Mouse (Mus musculus) heart, embryonic 15.5 days (tissue): Measurements from ENCODE around the gene Pon2. TPM values are rescaled to one million over a fixed set of nuclear protein-coding genes. Genes with fewer than 3 reads are reported as not detected.
"Not testable (repeated sequence)": the region's sequence is repeated elsewhere in the genome, so short reads cannot be mapped to it uniquely, and the experiment has no call there.

Source experiments
- ATAC-seq: fragments of 200-750 bp; cut with Nextera tagmentation; replicated peaks from 2 replicates; pipeline ENCODE4 v1.8.0; 2017; ENCODE audit warnings: low read depth, moderate TSS enrichment; ENCODE audit not compliant: insufficient number of reproducible peaks, insufficient read depth, low FRiP score
- H3K27ac ChIP-seq: fragments of 300-500 bp; sonication (generic); 2 replicates; pipeline ENCODE4 v1.5.1; 2015; ENCODE audit warnings: mild to moderate bottlenecking, inconsistent platforms
- H3K27me3 ChIP-seq: fragments of 300-500 bp; sonication (generic); 2 replicates; pipeline ENCODE4 v1.6.1; 2015; ENCODE audit warnings: inconsistent platforms
- H3K36me3 ChIP-seq: fragments of 300-500 bp; sonication (generic); 2 replicates; pipeline ENCODE4 v1.6.1; 2015; ENCODE audit warnings: mild to moderate bottlenecking, inconsistent platforms
- H3K4me1 ChIP-seq: fragments of 300-500 bp; sonication (generic); replicated peaks from 2 replicates; pipeline ENCODE4 v1.6.1; 2015; ENCODE audit warnings: inconsistent platforms
- H3K4me2 ChIP-seq: fragments of 300-500 bp; sonication (generic); 2 replicates; pipeline ENCODE4 v1.6.1; 2015; ENCODE audit warnings: inconsistent platforms, mild to moderate bottlenecking, moderate library complexity
- H3K4me3 ChIP-seq: fragments of 300-500 bp; sonication (generic); 2 replicates; pipeline ENCODE4 v1.5.1; 2015; ENCODE audit warnings: mild to moderate bottlenecking, inconsistent platforms
- H3K9ac ChIP-seq: fragments of 300-500 bp; sonication (generic); 2 replicates; pipeline ENCODE4 v1.6.1; 2015; ENCODE audit warnings: mild to moderate bottlenecking, inconsistent platforms
- H3K9me3 ChIP-seq: fragments of 300-500 bp; sonication (generic); replicated peaks from 2 replicates; pipeline ENCODE4 v1.6.1; 2016; ENCODE audit warnings: inconsistent platforms
- WGBS: fragments of 180-500 bp; shearing (Covaris S2); methylation state at CpG from one replicate; pipeline ENCODE4 v1.1.7; 2015; ENCODE audit warnings: mixed read lengths; 5-methylcytosine and 5-hydroxymethylcytosine counted together
- polyA plus RNA-seq: library from polyadenylated mRNA; unstranded; fragments of >200 nt; fragmentation: Nextera tagmentation; extraction: Ambion mirVana; gene quantifications from 2 replicates; pipeline ENCODE4 v1.2.1, GENCODE M21; 2015

Pon2 gene
- polyA plus RNA-seq, 1 experiment from 2014 or later, result 43.4 TPM

DNA sequence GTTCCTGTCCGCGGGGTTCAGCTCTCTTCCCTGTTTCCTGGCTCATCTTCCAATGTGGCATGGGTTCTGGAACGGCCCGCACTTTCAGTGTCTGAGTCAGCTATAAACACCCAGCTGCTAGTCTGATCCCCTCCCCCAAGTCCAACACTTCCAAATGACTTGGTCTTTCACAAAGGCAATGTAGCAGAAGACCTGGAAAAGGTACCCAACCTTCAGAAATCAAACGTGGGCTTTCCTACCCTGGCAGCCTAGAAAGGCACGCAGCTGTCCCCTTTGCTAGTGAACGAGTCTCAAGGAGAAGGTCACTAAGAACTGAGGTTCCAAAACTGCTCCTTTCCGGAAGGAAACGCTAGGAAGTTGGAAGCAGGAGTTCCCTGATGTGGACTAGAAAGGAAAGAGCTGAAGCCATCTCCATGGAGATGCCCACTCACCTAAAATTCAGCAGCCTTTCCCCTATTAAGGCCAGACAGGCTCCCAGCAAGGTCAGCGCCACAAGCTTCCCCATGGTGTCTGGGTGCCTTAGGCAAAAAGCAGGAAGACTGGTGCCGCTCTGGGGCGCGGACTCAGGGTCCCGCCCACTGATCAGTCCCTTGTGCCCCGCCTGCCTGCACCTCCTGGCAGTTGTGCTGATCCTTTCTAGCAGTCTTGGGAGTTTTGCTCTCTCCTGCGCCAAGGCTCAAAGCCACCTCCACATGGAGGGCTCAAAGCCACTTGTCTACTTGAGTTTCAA, 42.4 kb downstream of the Pon2 start, which contains the start of gene Pon3:
Pon3 (minus strand) TSS at position 565 of the 730 bp plus-strand sequence.
- peak within 1 kb of the TSS; percentile 70 for H3K9ac ChIP-seq
- H3K27ac ChIP-seq, result peak within 1 kb of the TSS; percentile 67
- peak within 1 kb of the TSS; percentile 72 for H3K4me2 ChIP-seq
- WGBS, result 3% methylated on average over 16 of the region's 16 CpGs
- no peaks in the 10 kb centered on the region for H3K27me3 ChIP-seq
- peaks cover 4% of the 10 kb centered on the region for H3K4me1 ChIP-seq
- ATAC-seq, result peak; percentile 89
- no peaks in the 10 kb centered on the region for H3K36me3 ChIP-seq
- no peaks in the 10 kb centered on the region for H3K9me3 ChIP-seq
- H3K4me3 ChIP-seq, result peak within 1 kb of the TSS; percentile 63

DNA sequence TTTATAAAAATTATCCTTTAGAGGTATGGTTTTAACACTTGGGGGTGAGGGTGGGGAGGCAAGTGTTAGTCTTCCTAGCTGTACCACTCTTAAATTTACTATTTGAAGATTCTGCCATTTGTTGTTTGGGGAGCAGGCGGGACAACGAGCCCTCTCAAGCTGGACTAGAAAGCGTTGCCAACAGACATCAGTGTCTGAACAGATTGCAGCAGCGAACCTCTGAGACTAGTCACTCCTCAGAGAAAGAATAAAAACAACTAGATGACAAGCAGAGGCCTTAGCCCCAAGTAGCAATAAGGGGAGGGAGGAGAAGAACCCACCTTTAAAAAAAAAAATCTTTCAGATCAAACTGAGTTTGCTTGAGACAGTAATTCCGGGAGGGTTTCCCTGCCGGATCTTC, 43.0 kb downstream of the Pon2 start:
- no peaks in the 10 kb centered on the region for H3K9me3 ChIP-seq
- H3K9ac ChIP-seq, result peak overlapping the region; percentile 70
- H3K4me2 ChIP-seq, result peak overlapping the region; percentile 72
- 27% methylated on average over 6 of the region's 6 CpGs for WGBS
- peak overlapping the region; percentile 67 for H3K27ac ChIP-seq
- no peaks in the 10 kb centered on the region for H3K36me3 ChIP-seq
- no peaks in the 10 kb centered on the region for H3K27me3 ChIP-seq
- ATAC-seq, result no peak
- H3K4me1 ChIP-seq, result peaks cover 4% of the 10 kb centered on the region
- H3K4me3 ChIP-seq, result peak overlapping the region; percentile 63

DNA sequence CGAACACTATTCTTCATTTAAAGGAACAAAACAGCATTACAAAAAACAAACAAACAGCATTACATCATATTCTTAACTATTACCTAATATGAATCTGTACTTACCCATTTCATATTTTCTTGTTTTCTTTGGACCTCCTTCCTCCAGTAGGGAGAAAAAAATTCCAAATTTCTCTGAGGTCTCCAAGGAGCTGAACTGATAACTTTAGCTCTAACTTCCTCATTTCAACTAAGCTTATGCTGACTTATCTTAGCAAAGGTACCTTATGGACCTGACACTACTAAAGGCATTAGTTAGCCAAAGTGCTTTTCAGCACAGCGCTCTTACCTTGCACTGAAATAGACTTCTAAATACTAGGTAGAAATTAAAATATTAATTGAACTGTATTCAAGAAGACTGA, 43.4 kb downstream of the Pon2 start:
- H3K4me1 ChIP-seq, result peaks cover 4% of the 10 kb centered on the region
- ATAC-seq, result no peak
- peak overlapping the region; percentile 72 for H3K4me2 ChIP-seq
- H3K9ac ChIP-seq, result no peak overlapping the region
- no peak overlapping the region for H3K27ac ChIP-seq
- H3K4me3 ChIP-seq, result peak overlapping the region; percentile 63
- no peaks in the 10 kb centered on the region for H3K9me3 ChIP-seq
- no peaks in the 10 kb centered on the region for H3K27me3 ChIP-seq
- 96% methylated on average over 2 of the region's 2 CpGs for WGBS
- H3K36me3 ChIP-seq, result no peaks in the 10 kb centered on the region

DNA sequence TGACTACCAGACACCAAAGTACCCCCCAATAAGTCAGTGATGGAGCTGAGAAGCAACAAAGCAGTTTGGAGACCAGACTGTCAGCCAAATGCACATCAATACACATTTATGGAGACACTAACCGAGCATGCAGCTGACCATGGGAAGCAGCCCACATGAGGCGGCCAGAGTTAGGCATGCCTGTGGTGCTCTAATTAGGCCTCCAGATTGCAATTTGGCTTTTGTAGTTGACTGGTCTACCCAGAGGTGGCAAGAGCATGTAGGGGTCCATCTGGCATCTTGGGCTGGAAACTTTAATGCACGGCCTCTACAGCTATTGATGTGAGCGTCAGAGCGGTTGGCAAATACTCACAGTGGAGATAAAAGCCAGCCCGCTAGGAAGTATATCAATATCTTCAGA, 52.3 kb downstream of the Pon2 start:
- ATAC-seq, result no peak
- Histone ChIP-seq H3K27me3 (no peaks in the 10 kb centered on the region), H3K4me1 (no peaks in the 10 kb centered on the region), H3K4me2 (no peak overlapping the region), H3K36me3 (peaks cover 14% of the 10 kb centered on the region; the same call in 1 of the 2 replicates), H3K9ac (no peak overlapping the region), H3K9me3 (no peaks in the 10 kb centered on the region), H3K4me3 (no peak overlapping the region), H3K27ac (no peak overlapping the region)
- WGBS, result 93% methylated on average over 6 of the region's 6 CpGs

DNA sequence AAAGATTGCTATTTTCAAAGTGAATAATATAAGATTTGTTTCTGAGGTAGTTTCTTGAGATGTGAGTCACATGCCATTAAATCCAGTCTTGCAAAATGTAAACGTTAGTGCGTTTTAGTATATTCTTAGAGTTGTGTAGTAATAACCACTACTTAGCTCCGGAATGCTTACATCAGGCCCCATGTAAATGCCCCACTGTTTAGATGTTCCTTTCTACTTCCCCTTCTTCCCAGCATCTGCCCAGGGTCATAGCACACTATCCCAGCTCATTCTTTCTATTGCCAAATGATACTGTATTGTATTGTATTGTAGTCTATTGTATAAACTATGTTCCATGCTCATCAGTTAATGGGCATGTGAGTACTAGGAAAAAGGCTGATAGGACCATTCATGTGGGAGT, 59.5 kb downstream of the Pon2 start:
- Histone ChIP-seq H3K36me3 (peaks cover 17% of the 10 kb centered on the region; the same call in 1 of the 2 replicates), H3K27ac (no peak overlapping the region), H3K4me1 (no peaks in the 10 kb centered on the region), H3K9me3 (no peaks in the 10 kb centered on the region), H3K27me3 (no peaks in the 10 kb centered on the region), H3K9ac (no peak overlapping the region), H3K4me2 (no peak overlapping the region), H3K4me3 (no peak overlapping the region)
- ATAC-seq, result no peak
- 92% methylated on average over 3 of the region's 3 CpGs for WGBS

DNA sequence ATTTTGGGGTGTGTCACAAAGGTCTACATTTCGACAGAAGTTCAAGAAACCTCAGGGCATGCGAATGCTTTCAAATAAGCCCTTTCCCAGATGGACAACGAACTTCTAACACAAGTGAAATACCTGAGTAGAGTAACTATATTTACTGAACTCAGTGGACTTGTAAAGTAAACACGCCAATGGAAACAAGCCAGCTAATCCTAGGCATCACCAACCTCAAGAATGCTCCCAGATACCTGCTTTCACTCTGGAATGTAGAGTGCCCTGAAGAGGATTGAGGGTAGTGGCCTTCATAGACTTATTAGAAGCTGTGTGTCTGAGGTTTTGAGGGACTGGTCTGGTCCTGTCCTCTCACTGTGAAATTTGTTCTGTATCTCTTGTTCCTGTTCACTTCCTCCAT, 60.7 kb downstream of the Pon2 start:
- no peak overlapping the region for H3K4me2 ChIP-seq
- ATAC-seq, result no peak
- H3K9me3 ChIP-seq, result no peaks in the 10 kb centered on the region
- H3K4me3 ChIP-seq, result no peak overlapping the region
- H3K27ac ChIP-seq, result no peak overlapping the region
- no peaks in the 10 kb centered on the region for H3K27me3 ChIP-seq
- no peak overlapping the region for H3K9ac ChIP-seq
- WGBS, result 81% methylated on average over 4 of the region's 4 CpGs
- H3K4me1 ChIP-seq, result no peaks in the 10 kb centered on the region
- peaks cover 11% of the 10 kb centered on the region; the same call in 1 of the 2 replicates for H3K36me3 ChIP-seq

DNA sequence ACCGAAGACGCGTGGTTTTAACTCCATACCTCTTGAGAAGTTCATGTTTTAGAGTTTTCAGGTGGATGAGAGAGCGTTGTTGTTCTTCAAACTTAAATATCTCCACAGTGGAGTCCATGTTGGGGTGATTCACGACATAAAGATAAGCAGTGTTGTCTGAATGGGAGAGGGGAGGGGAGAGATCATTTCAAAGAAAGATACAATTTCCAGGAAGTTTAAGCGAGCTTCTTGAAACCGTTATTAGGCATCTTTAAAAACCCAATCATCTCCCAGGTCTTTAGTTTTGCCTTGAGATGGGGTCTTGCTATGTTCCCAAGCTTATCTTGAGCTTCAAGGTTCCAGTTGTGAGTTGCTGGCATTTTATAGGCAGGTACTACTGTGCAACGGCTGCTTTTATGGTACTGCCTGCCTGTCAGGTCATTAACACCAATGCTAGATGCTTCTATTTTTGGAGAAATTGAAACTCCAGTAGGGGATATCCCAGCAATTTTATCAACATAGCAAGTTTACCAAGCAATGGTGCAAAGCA, 61.3 kb downstream of the Pon2 start:
- H3K4me2 ChIP-seq, result no peak overlapping the region
- H3K36me3 ChIP-seq, result peaks cover 11% of the 10 kb centered on the region; the same call in 1 of the 2 replicates
- no peak overlapping the region for H3K9ac ChIP-seq
- no peaks in the 10 kb centered on the region for H3K4me1 ChIP-seq
- 89% methylated on average over 8 of the region's 8 CpGs for WGBS
- ATAC-seq, result no peak
- H3K4me3 ChIP-seq, result no peak overlapping the region
- H3K9me3 ChIP-seq, result no peaks in the 10 kb centered on the region
- no peak overlapping the region for H3K27ac ChIP-seq
- H3K27me3 ChIP-seq, result no peaks in the 10 kb centered on the region

DNA sequence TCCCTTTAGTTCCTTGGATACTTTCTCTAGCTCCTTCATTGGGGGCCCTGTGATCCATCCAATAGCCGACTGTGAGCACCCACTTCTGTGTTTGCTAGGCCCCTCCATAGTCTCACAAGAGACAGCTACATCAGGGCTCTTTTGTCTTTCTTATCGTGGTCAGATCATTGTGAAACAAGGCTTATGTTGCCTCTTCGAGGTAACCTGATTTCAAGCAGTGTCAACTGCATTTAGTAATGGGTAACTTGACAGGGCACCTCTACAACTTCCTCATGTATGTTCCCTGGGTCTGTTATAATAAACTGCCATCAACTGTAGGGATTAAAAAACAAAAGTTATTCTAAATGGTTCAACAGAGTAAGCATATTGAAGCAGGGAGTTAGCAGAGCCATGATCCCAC, 63.7 kb downstream of the Pon2 start:
- H3K9ac ChIP-seq, result no peak overlapping the region
- no peaks in the 10 kb centered on the region for H3K27me3 ChIP-seq
- 73% methylated on average over 3 of the region's 3 CpGs for WGBS

DNA sequence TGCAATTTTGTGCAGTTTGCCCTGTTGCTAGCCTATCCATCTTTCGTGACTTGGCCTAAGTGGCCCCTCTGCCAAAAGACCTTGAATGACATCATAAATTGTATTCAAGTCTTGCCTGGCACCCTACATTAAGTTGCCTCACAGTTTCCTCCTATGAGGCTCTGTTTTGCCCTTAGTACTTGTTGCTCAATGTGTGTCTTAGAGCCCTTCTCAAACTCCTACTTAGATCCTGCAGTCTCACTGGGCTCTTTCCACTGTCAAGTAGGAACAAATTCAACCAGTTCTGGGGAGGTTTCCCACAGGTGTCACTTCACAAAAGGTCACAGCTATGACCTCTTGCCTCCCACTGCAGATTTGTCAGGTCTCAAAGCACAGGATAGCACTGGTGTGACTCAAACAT, 64.4 kb downstream of the Pon2 start:
- ATAC-seq, result no peak
- Histone ChIP-seq H3K4me1 (no peaks in the 10 kb centered on the region), H3K9me3 (no peaks in the 10 kb centered on the region), H3K9ac (no peak overlapping the region), H3K36me3 (peaks cover 13% of the 10 kb centered on the region; the same call in 1 of the 2 replicates), H3K4me3 (no peak overlapping the region), H3K4me2 (no peak overlapping the region), H3K27ac (no peak overlapping the region), H3K27me3 (no peaks in the 10 kb centered on the region)
- 93% methylated on average over 1 of the region's 1 CpGs for WGBS

More for the DNA sequence above, 63.7 kb downstream of the Pon2 start:
- Histone ChIP-seq H3K36me3 (peaks cover 13% of the 10 kb centered on the region; the same call in 1 of the 2 replicates), H3K27ac (no peak overlapping the region), H3K4me2 (no peak overlapping the region), H3K9me3 (no peaks in the 10 kb centered on the region), H3K4me3 (no peak overlapping the region), H3K4me1 (no peaks in the 10 kb centered on the region)
- no peak for ATAC-seq

DNA sequence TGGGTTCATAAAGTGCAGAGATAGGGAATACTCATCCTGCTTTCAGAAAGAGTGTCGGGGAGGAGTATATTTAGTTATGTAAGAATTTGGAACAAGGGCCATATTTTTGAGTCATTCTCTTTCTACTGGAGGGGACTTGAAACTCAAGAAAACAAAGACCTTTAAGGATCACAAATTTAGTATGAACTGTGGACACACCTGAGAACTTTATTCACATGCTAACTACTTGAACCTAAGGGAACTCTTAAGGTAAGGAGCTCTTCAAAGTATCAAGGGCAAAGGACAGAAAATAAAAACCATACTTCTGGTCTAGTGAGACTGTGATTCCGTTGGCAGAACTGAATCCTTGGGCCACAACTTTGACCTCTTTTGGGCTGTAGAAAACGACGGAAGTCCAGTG, 66.2 kb downstream of the Pon2 start:
- 88% methylated on average over 4 of the region's 4 CpGs for WGBS
- H3K36me3 ChIP-seq, result peaks cover 18% of the 10 kb centered on the region; the same call in 1 of the 2 replicates
- no peak overlapping the region for H3K27ac ChIP-seq
- no peak overlapping the region for H3K9ac ChIP-seq
- no peaks in the 10 kb centered on the region for H3K27me3 ChIP-seq
- no peak overlapping the region for H3K4me2 ChIP-seq
- no peaks in the 10 kb centered on the region for H3K9me3 ChIP-seq
- no peak for ATAC-seq
- H3K4me3 ChIP-seq, result no peak overlapping the region
- no peaks in the 10 kb centered on the region for H3K4me1 ChIP-seq

DNA sequence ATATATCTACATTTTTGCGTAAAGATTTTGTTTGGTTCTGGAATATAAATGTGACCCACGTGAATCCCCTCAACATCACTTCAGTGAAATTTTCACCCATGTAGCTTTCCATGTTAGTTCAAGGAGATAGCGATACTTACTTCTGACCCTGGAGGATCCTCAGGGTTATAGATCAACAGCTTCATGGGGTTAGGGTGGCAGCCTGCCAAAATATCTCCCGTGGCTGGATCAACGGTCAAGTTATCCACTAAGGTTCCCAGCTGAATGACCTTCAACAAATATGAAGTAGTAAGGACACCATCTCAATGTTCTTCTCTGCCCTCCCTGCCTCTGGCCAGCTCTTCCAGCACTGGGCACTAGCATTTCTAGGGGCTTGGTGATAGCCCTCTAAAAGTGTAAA, 68.0 kb downstream of the Pon2 start:
- 71% methylated on average over 5 of the region's 5 CpGs for WGBS
- H3K4me2 ChIP-seq, result no peak overlapping the region

DNA sequence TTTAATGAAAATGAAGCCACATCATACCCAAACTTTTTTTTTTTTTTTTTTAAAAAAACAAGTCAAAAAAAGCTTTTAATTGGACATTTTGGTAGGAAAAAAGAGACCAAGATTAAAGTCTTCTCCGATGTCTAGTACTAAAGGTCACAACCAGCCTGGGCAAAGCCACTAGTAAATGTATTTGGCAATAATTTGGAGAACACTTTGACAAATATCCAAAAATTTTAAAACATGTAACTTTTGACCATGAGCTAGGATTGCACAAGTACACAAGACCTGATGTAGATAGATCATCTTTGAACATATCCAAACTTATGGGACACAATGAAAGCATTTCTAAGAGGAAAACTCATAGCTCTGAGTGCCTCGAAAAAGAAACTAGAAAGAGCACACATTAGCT, 74.7 kb downstream of the Pon2 start:
- not testable (repeated sequence) for H3K9ac ChIP-seq, H3K27ac ChIP-seq, H3K9me3 ChIP-seq, H3K4me3 ChIP-seq, H3K4me2 ChIP-seq, H3K4me1 ChIP-seq, H3K27me3 ChIP-seq, ATAC-seq, H3K36me3 ChIP-seq
- 90% methylated on average over 2 of the region's 2 CpGs for WGBS

More for the DNA sequence above, 68.0 kb downstream of the Pon2 start:
- no peak overlapping the region for H3K9ac ChIP-seq
- H3K27me3 ChIP-seq, result no peaks in the 10 kb centered on the region
- no peak overlapping the region for H3K27ac ChIP-seq
- H3K4me1 ChIP-seq, result no peaks in the 10 kb centered on the region
- peaks cover 10% of the 10 kb centered on the region; the same call in 1 of the 2 replicates for H3K36me3 ChIP-seq
- no peak for ATAC-seq
- H3K9me3 ChIP-seq, result no peaks in the 10 kb centered on the region
- H3K4me3 ChIP-seq, result no peak overlapping the region
